Mouse (Mus musculus) heart, embryonic 12.5 days (tissue): Measurements from ENCODE around the gene Ccdc86. TPM values are rescaled to one million over a fixed set of nuclear protein-coding genes. Genes with fewer than 3 reads are reported as not detected.

Source experiments
- ATAC-seq: fragments of 200-750 bp; cut with Nextera tagmentation; 2 replicates; pipeline ENCODE4 v1.8.0; 2017; ENCODE audit warnings: moderate TSS enrichment, moderate library complexity; ENCODE audit not compliant: insufficient number of reproducible peaks, low FRiP score
- H3K27ac ChIP-seq: fragments of 300-500 bp; sonication (generic); 2 replicates; pipeline ENCODE4 v1.5.1; 2016; ENCODE audit warnings: mild to moderate bottlenecking, moderate library complexity; ENCODE audit not compliant: poor library complexity, severe bottlenecking
- H3K27me3 ChIP-seq: fragments of 300-500 bp; sonication (generic); replicated peaks from 2 replicates; pipeline ENCODE4 v1.6.1; 2016; ENCODE audit warnings: mild to moderate bottlenecking, moderate library complexity
- H3K36me3 ChIP-seq: fragments of 300-500 bp; sonication (generic); 2 replicates; pipeline ENCODE4 v1.6.1; 2016; ENCODE audit warnings: mild to moderate bottlenecking, moderate library complexity
- H3K4me1 ChIP-seq: fragments of 300-500 bp; sonication (generic); replicated peaks from 2 replicates; pipeline ENCODE4 v1.6.1; 2016; ENCODE audit warnings: mild to moderate bottlenecking
- H3K4me2 ChIP-seq: fragments of 300-500 bp; sonication (generic); 2 replicates; pipeline ENCODE4 v1.6.1; 2016; ENCODE audit warnings: mild to moderate bottlenecking, moderate library complexity
- H3K4me3 ChIP-seq: fragments of 300-500 bp; sonication (generic); 2 replicates; pipeline ENCODE4 v1.5.1; 2016; ENCODE audit warnings: mild to moderate bottlenecking
- H3K9ac ChIP-seq: fragments of 300-500 bp; sonication (generic); 2 replicates; pipeline ENCODE4 v1.6.1; 2016; ENCODE audit warnings: mild to moderate bottlenecking, moderate library complexity
- H3K9me3 ChIP-seq: fragments of 300-500 bp; sonication (generic); replicated peaks from 2 replicates; pipeline ENCODE4 v1.6.1; 2016; ENCODE audit warnings: mild to moderate bottlenecking, moderate library complexity
- WGBS: fragments of 180-500 bp; shearing (Covaris S2); methylation state at CpG from one replicate; pipeline ENCODE4 v1.1.7; 2016; 5-methylcytosine and 5-hydroxymethylcytosine counted together
- polyA plus RNA-seq: library from polyadenylated mRNA; unstranded; fragments of >200 nt; fragmentation: Nextera tagmentation; extraction: Ambion mirVana; gene quantifications from 2 replicates; pipeline ENCODE4 v1.2.1, GENCODE M21; 2016

The Ccdc86 gene
- polyA plus RNA-seq, 1 experiment from 2014 or later: 21.6 TPM

DNA sequence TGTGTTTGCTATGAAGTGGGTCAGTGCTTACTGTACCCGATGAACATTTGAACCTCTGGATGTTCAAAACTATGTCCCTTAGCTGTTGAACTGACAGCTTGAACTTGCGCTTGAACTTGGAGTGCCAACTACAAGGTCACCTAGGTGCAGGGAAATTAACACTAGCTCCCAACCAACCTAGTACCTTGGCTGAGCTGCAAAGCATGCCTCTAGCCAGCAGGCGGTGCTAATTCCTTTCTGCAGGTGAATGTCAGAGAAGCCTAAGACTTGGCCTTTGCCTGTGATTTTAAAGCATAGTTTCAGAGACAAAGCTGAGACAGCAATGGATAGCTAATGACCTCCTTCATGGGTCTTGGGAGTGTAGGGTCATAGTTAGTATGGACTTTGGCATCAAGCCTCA lies 41.2 kb downstream of the Ccdc86 start:
- Histone ChIP-seq H3K9me3 (no peaks in the 10 kb centered on the region), H3K4me1 (peaks cover 59% of the 10 kb centered on the region), H3K9ac (no peak overlapping the region), H3K27me3 (no peaks in the 10 kb centered on the region), H3K4me3 (no peak overlapping the region), H3K36me3 (peaks cover 44% of the 10 kb centered on the region), H3K27ac (0 out of 2 replicates have a peak overlapping the region, but pooled peaks have one; percentile 78), H3K4me2 (no peak overlapping the region)
- ATAC-seq: no peak
- WGBS: 45% methylated on average over 3 of the region's 3 CpGs

DNA sequence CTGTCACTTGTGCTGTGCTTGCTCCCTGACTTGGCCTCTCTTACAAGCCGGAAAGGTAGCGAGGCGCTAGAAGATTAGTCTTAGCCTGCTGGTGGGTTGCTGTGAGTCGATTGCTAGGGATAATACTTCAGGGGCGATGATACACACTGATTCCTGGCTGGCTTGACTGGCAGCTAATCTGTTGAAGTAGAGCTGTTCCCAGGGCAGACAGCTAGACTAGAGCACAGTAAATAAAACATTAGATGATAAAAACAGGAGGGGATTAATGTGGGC lies 43.4 kb downstream of the Ccdc86 start:
- H3K4me3 ChIP-seq: no peak overlapping the region
- H3K36me3 ChIP-seq: peaks cover 66% of the 10 kb centered on the region

DNA sequence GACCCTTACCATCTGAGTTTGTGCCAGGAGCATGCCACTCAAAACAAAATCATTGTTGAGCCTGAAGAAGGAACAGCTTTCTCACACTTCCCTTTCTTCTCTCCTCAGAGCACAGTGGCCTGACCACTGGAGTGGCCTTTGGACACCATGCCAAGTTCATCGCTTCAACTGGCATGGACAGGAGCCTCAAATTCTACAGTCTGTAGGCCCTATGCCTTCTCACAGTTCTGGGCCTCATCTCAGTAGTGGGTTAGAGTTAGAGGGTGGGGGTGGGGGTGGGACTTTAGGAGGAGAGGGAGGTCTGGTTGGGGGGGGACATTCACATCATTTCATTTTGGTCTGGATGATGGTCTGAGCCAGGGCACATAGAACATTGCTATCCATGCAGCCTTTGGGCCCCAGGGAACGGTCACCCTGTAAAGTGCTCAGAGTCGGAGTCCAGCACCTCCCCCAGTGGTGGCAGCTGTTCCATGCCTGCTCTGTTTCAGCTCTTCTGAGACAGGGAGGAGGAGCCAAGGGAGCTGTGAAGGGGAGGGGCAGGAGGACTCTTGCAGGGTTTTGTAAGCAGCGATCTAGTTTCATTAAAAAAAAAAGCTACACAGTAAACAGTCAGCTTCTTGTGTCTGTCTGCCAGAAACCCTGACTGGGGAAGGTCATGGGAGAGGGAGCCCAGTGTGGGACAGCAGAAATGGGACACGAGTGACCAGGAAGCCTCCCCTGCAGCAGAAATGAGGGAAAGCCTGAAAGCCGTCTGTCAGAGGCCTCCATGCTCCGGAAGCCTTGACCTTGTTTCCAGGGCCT lies 43.9 kb downstream of the Ccdc86 start:
- Histone ChIP-seq H3K4me3 (no peak overlapping the region), H3K9ac (peak overlapping the region; percentile 55; the same call in 1 of the 2 replicates), H3K27ac (peak overlapping the region; percentile 93), H3K4me1 (peaks cover 61% of the 10 kb centered on the region), H3K36me3 (peaks cover 71% of the 10 kb centered on the region), H3K27me3 (no peaks in the 10 kb centered on the region), H3K9me3 (no peaks in the 10 kb centered on the region), H3K4me2 (peak overlapping the region; percentile 31)
- WGBS: 32% methylated on average over 7 of the region's 7 CpGs
- peak; percentile 77 for ATAC-seq

More for the DNA sequence above, 43.4 kb downstream of the Ccdc86 start:
- ATAC-seq: no peak
- Histone ChIP-seq H3K9ac (peak overlapping the region; percentile 55; the same call in 1 of the 2 replicates), H3K27ac (peak overlapping the region; percentile 93), H3K9me3 (no peaks in the 10 kb centered on the region), H3K4me1 (peaks cover 56% of the 10 kb centered on the region), H3K27me3 (no peaks in the 10 kb centered on the region), H3K4me2 (peak overlapping the region; percentile 31)
- 32% methylated on average over 5 of the region's 5 CpGs for WGBS

DNA sequence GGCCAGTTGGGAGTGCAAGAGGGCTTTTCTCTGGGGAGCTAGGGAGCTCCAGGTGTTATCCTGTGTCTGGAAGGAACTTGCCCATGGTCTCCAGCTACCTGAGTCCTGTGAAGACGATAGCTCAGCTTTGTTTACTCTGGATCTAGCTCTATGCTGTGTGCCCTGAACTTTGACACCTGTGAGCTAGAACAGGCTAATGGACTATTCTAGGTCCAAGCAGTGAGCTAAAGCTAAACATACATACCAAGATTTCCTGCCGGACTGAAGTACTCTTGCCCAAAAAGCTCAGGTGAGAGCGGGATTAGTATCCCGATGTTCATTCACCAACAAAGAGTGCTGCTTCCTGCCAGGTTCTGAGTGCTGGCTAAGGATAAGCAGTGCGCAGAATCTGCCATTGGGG lies 44.6 kb downstream of the Ccdc86 start:
- WGBS: 82% methylated on average over 5 of the region's 5 CpGs
- ATAC-seq: no peak
- H3K4me2 ChIP-seq: no peak overlapping the region
- peak overlapping the region; percentile 23; the same call in 1 of the 2 replicates for H3K9ac ChIP-seq
- peaks cover 77% of the 10 kb centered on the region for H3K36me3 ChIP-seq
- H3K27me3 ChIP-seq: no peaks in the 10 kb centered on the region
- no peak overlapping the region for H3K4me3 ChIP-seq
- no peaks in the 10 kb centered on the region for H3K9me3 ChIP-seq
- H3K4me1 ChIP-seq: peaks cover 58% of the 10 kb centered on the region
- peak overlapping the region; percentile 93 for H3K27ac ChIP-seq

DNA sequence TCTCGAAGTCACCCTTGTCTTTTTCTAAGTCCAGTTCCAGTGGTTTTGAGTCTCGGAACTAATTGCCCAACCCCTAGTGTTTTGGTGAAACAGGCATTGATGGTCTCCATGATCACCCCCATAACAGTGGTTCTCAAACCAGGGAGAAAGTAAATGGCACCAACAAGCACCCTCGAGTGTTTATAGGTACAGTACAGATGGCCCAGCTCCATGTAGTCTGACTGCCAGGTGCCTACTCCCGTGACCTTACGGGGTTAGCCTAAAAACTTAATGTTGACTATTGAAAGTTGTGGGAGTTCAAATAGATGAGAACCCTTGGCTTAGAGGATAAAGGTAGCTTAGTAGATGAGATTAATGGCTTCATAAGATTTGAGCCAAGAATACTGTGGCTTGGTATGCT lies 48.0 kb downstream of the Ccdc86 start:
- Histone ChIP-seq H3K27me3 (no peaks in the 10 kb centered on the region), H3K27ac (no peak overlapping the region), H3K4me3 (no peak overlapping the region), H3K9ac (no peak overlapping the region), H3K4me1 (peaks cover 46% of the 10 kb centered on the region), H3K4me2 (no peak overlapping the region), H3K36me3 (peaks cover 83% of the 10 kb centered on the region), H3K9me3 (no peaks in the 10 kb centered on the region)
- 96% methylated on average over 5 of the region's 5 CpGs for WGBS
- ATAC-seq: no peak

DNA sequence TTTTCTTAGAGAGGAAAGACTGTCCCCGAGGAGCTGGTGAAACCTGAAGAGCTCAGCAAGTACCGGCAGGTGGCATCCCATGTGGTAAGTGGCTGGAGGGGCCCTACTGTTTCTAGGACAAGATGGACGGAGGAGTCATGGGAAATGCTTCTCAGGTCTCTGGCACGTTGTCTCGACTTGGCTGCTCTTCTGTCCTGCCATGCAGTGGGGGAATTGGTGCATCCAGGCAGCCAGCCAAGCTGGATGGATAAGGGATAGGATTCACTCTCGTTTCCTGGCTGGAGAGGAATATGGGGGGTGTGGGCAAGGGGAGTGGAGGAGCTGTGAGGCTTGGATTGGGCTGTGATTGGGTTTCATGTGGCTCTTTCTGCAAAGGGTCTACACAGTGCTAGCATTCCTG lies 48.8 kb downstream of the Ccdc86 start:
- ATAC-seq: no peak
- Histone ChIP-seq H3K4me2 (no peak overlapping the region), H3K9me3 (no peaks in the 10 kb centered on the region), H3K27me3 (no peaks in the 10 kb centered on the region), H3K36me3 (peaks cover 77% of the 10 kb centered on the region), H3K27ac (no peak overlapping the region), H3K9ac (no peak overlapping the region), H3K4me3 (no peak overlapping the region), H3K4me1 (peaks cover 41% of the 10 kb centered on the region)
- 79% methylated on average over 6 of the region's 6 CpGs for WGBS

DNA sequence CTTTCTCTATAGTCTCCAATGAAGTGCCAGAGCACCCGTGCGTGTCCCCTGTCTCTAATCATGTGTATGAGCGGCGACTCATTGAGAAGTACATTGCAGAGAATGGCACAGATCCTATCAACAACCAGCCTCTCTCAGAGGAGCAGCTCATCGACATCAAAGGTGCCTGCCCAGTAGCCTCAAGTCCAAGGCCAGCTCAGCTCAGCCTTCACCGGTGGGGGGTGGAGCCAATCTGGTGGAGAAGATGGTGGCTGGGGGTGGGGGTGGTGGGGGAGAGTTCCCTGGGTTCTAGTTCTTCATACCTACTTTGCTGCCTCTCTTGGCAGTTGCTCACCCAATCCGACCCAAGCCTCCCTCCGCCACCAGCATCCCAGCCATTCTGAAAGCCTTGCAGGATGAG lies 51.6 kb downstream of the Ccdc86 start:
- H3K4me3 ChIP-seq: peak overlapping the region; percentile 94; the same call in 1 of the 2 replicates
- no peaks in the 10 kb centered on the region for H3K9me3 ChIP-seq
- H3K4me2 ChIP-seq: peak overlapping the region; percentile 97
- H3K9ac ChIP-seq: no peak overlapping the region
- H3K27me3 ChIP-seq: no peaks in the 10 kb centered on the region
- H3K27ac ChIP-seq: peak overlapping the region; percentile 45; the same call in 1 of the 2 replicates
- 82% methylated on average over 8 of the region's 8 CpGs for WGBS
- H3K4me1 ChIP-seq: peaks cover 28% of the 10 kb centered on the region
- ATAC-seq: no peak
- H3K36me3 ChIP-seq: peaks cover 52% of the 10 kb centered on the region

DNA sequence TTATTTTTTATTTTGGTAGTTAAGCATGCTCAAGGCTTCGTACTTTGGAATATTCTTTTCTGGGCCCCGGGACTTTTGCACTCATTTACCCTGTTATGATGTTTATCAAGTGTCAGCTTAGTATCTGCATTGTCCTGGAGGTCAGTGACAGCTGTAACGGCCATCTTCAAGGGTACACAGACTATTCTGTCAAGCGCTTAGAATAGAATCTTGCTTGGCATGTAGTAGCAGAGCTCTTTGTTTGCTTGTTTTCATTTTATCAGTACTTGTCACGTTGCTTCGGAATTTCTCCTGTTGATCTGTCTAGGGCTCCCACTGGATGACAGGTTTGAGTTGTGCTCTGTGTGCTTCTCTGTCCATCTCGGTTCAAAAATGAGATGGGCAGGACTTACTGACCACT lies 52.2 kb downstream of the Ccdc86 start:
- WGBS: 35% methylated on average over 7 of the region's 7 CpGs
- no peaks in the 10 kb centered on the region for H3K27me3 ChIP-seq
- H3K4me2 ChIP-seq: peak overlapping the region; percentile 97
- H3K9ac ChIP-seq: peak overlapping the region; percentile 96
- H3K4me1 ChIP-seq: peaks cover 28% of the 10 kb centered on the region
- peaks cover 45% of the 10 kb centered on the region for H3K36me3 ChIP-seq
- no peaks in the 10 kb centered on the region for H3K9me3 ChIP-seq
- H3K4me3 ChIP-seq: peak overlapping the region; percentile 94
- peak overlapping the region; percentile 45 for H3K27ac ChIP-seq
- ATAC-seq: no peak

DNA sequence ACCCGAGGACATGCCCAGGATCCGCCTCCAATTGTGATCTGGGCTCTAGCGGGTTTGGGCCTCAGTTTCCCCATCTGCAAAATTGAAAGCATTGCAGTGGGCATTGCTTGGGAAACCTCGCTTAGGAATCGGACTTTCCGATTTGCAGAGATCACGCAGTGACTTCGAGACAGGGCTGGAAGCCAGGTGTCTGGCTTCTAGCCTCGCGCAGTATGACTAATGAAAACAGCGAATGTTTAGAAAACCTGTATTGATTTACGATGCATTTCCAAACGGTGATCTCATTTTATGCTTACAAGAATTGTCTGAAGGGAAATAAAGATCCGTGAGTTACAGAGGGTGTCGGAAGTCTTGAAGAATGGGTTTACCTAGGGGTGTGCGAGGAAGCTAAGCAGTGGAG lies 53.4 kb downstream of the Ccdc86 start:
- 2% methylated on average over 16 of the region's 16 CpGs for WGBS

DNA sequence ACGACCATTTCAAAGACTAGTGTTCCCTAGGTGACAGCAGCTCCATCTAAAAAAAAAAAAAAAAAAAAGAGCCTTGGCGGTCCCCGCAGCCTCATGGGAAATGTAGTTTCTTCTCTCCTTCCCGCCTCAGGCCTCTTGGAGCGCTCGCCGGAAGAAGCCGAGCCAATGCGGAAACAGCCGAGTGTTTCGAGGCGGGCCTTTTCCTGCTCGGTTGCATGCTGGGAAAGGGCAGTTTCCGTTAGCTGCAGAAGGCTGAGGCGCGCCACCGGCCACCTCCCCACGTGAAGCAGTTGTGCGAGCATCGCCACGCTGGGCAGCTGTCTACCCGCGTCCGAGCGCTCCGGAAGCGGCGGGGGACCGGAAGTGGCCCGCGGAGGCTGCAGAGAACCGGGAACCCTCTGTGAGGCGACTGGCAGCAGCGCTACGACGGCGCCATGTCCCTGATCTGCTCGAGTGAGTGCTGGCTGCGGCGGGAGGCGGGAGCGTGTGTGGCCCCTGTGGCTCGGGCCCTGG lies 54.0 kb downstream of the Ccdc86 start, which contains the start of gene Prpf19:
Prpf19 (plus strand) TSS at position 216 of the 513 bp plus-strand sequence.
- 0 out of 2 replicates have a peak, but pooled peaks cover 2% of the 10 kb centered on the region for H3K9me3 ChIP-seq
- peak; percentile 92 for ATAC-seq
- H3K4me3 ChIP-seq: peak within 1 kb of the TSS; percentile 94
- H3K27ac ChIP-seq: peak within 1 kb of the TSS; percentile 95
- peak within 1 kb of the TSS; percentile 96 for H3K9ac ChIP-seq
- H3K27me3 ChIP-seq: no peaks in the 10 kb centered on the region
- peaks cover 28% of the 10 kb centered on the region for H3K36me3 ChIP-seq
- H3K4me1 ChIP-seq: peaks cover 30% of the 10 kb centered on the region
- WGBS: under 1% methylated on average over 41 of the region's 43 CpGs
- H3K4me2 ChIP-seq: peak within 1 kb of the TSS; percentile 97

More for the DNA sequence above, 53.4 kb downstream of the Ccdc86 start:
- H3K9ac ChIP-seq: peak overlapping the region; percentile 96
- H3K4me1 ChIP-seq: peaks cover 34% of the 10 kb centered on the region
- H3K36me3 ChIP-seq: peaks cover 34% of the 10 kb centered on the region
- peak overlapping the region; percentile 95 for H3K27ac ChIP-seq
- ATAC-seq: no peak
- peak overlapping the region; percentile 94 for H3K4me3 ChIP-seq
- 0 out of 2 replicates have a peak, but pooled peaks cover 2% of the 10 kb centered on the region for H3K9me3 ChIP-seq
- H3K4me2 ChIP-seq: peak overlapping the region; percentile 97
- no peaks in the 10 kb centered on the region for H3K27me3 ChIP-seq

DNA sequence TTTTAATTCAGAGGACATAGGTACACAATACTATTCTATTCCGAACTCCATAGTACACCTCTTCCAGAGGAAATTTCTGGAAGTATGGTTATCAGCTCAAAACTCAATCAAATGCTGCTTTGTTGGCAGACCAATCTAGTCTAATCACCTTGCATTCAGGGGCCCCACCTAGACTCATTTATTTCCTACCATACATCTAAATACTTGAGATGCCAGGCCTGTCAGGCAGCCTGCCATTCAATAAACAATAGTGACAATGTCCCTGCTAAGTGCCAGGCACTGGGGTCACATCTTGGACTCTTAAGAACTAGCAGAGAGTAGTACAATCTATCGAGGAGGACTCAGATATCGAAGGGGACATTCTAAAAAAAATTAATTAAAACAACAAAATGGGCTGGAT lies 56.9 kb downstream of the Ccdc86 start:
- 78% methylated on average over 3 of the region's 3 CpGs for WGBS
- no peak overlapping the region for H3K4me3 ChIP-seq
- 0 out of 2 replicates have a peak, but pooled peaks cover 2% of the 10 kb centered on the region for H3K9me3 ChIP-seq
- peaks cover 21% of the 10 kb centered on the region for H3K4me1 ChIP-seq
- no peaks in the 10 kb centered on the region for H3K27me3 ChIP-seq
- H3K36me3 ChIP-seq: no peaks in the 10 kb centered on the region
- ATAC-seq: no peak
- no peak overlapping the region for H3K27ac ChIP-seq
- no peak overlapping the region for H3K4me2 ChIP-seq
- no peak overlapping the region for H3K9ac ChIP-seq
